Mouse (Mus musculus) yolk sac, embryonic 10.5 days (tissue): ENCODE measurements at regions not wholly inside any gene's neighbourhood (a gene's known extent, or its start where the extent isn't known, plus 50 kb on each side); places are given as distances from the start of the nearest gene placed in this dataset.

Source experiments
- DNase-seq: peaks from one replicate; pipeline ENCODE4 v3.0.0-alpha.2; 2017; ENCODE audit warnings: low spot score

- DNase-seq = no peak
Observed at GRCm38 (mm10) chrX:12373670-12374069, 213.5 kb upstream of the Bcor start.

- no peak for DNase-seq
Observed at GRCm38 (mm10) chrX:12375796-12376195, 211.8 kb upstream of the Atp6ap2 start.

GRCm38 (mm10) chrX:12376238-12376980 is 211.2 kb upstream of the Atp6ap2 start:
- peak; percentile 13 for DNase-seq

- no peak for DNase-seq
Observed at GRCm38 (mm10) chrX:12377441-12377840, 210.2 kb upstream of the Atp6ap2 start.

- no peak for DNase-seq
Observed at GRCm38 (mm10) chrX:12392145-12392825, 195.3 kb upstream of the Atp6ap2 start.

- no peak for DNase-seq
Observed at GRCm38 (mm10) chrX:12409319-12409718, 178.3 kb upstream of the Atp6ap2 start.

GRCm38 (mm10) chrX:12425566-12425965 is 162.0 kb upstream of the Atp6ap2 start:
- no peak for DNase-seq

GRCm38 (mm10) chrX:12426664-12427063 is 160.9 kb upstream of the Atp6ap2 start:
- DNase-seq = no peak

- DNase-seq = no peak
Observed at GRCm38 (mm10) chrX:12432289-12432688, 155.3 kb upstream of the Atp6ap2 start.

GRCm38 (mm10) chrX:12435656-12436055 is 151.9 kb upstream of the Atp6ap2 start:
- DNase-seq = no peak

- DNase-seq = no peak
Observed at GRCm38 (mm10) chrX:12436106-12436505, 151.5 kb upstream of the Atp6ap2 start.

- DNase-seq = no peak
Observed at GRCm38 (mm10) chrX:12439447-12439846, 148.2 kb upstream of the Atp6ap2 start.

GRCm38 (mm10) chrX:12443794-12444193 is 143.8 kb upstream of the Atp6ap2 start:
- no peak for DNase-seq

GRCm38 (mm10) chrX:12445093-12445492 is 142.5 kb upstream of the Atp6ap2 start:
- DNase-seq = no peak

- DNase-seq = no peak
Observed at GRCm38 (mm10) chrX:12447962-12448361, 139.6 kb upstream of the Atp6ap2 start.

- peak; percentile 6 for DNase-seq
Observed at GRCm38 (mm10) chrX:12449688-12450087, 137.9 kb upstream of the Atp6ap2 start.

- DNase-seq = no peak
Observed at GRCm38 (mm10) chrX:12452979-12453769, 134.4 kb upstream of the Atp6ap2 start.

- no peak for DNase-seq
Observed at GRCm38 (mm10) chrX:12461657-12462056, 125.9 kb upstream of the Atp6ap2 start.

GRCm38 (mm10) chrX:12462936-12463647 is 124.5 kb upstream of the Atp6ap2 start:
- DNase-seq = no peak

- DNase-seq = peak; percentile 25
Observed at GRCm38 (mm10) chrX:12466312-12466711, 121.3 kb upstream of the Atp6ap2 start.

GRCm38 (mm10) chrX:12466897-12467296 is 120.7 kb upstream of the Atp6ap2 start:
- DNase-seq = peak; percentile 32
